Mouse (Mus musculus) neural tube, embryonic 13.5 days (tissue): ENCODE measurements around the gene Ank3. TPM values are rescaled to one million over a fixed set of nuclear protein-coding genes. Genes with fewer than 3 reads are reported as not detected.

Experiments
- ATAC-seq: fragments of 200-750 bp; cut with Nextera tagmentation; 2 replicates; pipeline ENCODE4 v1.8.0; 2017; ENCODE audit warnings: low read depth, mild to moderate bottlenecking, moderate TSS enrichment, moderate library complexity
- H3K27ac ChIP-seq: fragments of 300-500 bp; sonication (generic); replicated peaks from 2 replicates; pipeline ENCODE4 v1.5.1; 2015; ENCODE audit warnings: moderate library complexity, mild to moderate bottlenecking, inconsistent platforms
- H3K27me3 ChIP-seq: fragments of 300-500 bp; sonication (generic); 2 replicates; pipeline ENCODE4 v1.6.1; 2015; ENCODE audit warnings: mild to moderate bottlenecking, inconsistent platforms
- H3K36me3 ChIP-seq: fragments of 300-500 bp; sonication (generic); 2 replicates; pipeline ENCODE4 v1.6.1; 2015; ENCODE audit warnings: mild to moderate bottlenecking, inconsistent platforms
- H3K4me1 ChIP-seq: fragments of 300-500 bp; sonication (generic); replicated peaks from 2 replicates; pipeline ENCODE4 v1.6.1; 2015; ENCODE audit warnings: inconsistent platforms
- H3K4me2 ChIP-seq: fragments of 300-500 bp; sonication (generic); 2 replicates; pipeline ENCODE4 v1.6.1; 2015; ENCODE audit warnings: inconsistent platforms, mild to moderate bottlenecking, moderate library complexity
- H3K4me3 ChIP-seq: fragments of 300-500 bp; sonication (generic); 2 replicates; pipeline ENCODE4 v1.5.1; 2015; ENCODE audit warnings: mild to moderate bottlenecking, inconsistent platforms
- H3K9ac ChIP-seq: fragments of 300-500 bp; sonication (generic); 2 replicates; pipeline ENCODE4 v1.6.1; 2015; ENCODE audit warnings: moderate library complexity, mild to moderate bottlenecking, inconsistent platforms
- H3K9me3 ChIP-seq: fragments of 300-500 bp; sonication (generic); 2 replicates; pipeline ENCODE4 v1.6.1; 2016; ENCODE audit warnings: inconsistent platforms
- WGBS: fragments of 180-500 bp; shearing (Covaris S2); methylation state at CpG from one replicate; pipeline ENCODE4 v1.1.7; 2015; 5-methylcytosine and 5-hydroxymethylcytosine counted together
- polyA plus RNA-seq: library from polyadenylated mRNA; unstranded; fragments of >200 nt; fragmentation: Nextera tagmentation; extraction: Ambion mirVana; gene quantifications from 2 replicates; pipeline ENCODE4 v1.2.1, GENCODE M21; 2015

Ank3 gene
- polyA plus RNA-seq, 1 experiment from 2014 or later = 104 TPM

DNA sequence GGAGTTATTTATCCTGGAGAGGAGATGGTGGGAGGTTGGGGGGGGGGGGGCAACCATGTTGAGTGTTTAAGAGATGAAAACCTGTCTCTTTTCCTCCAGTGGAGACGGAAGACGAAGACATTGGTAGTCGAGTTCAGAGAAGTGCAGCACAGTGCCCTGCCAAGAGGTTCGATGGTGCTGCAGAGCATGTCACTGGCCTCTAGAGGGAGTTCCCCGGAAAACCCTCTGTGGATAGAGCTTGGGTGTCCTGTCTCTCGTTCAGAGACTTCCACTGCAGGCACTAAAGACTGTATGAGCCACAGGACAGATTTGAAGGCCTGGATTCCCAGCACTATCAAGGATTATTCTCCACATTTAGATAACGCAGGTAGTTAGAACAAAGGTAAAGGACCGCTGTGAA, 382.9 kb downstream of the Ank3 start:
- Histone ChIP-seq H3K4me1 (peaks cover 46% of the 10 kb centered on the region), H3K4me2 (no peak overlapping the region; the same call in 1 of the 2 replicates), H3K9me3 (no peaks in the 10 kb centered on the region), H3K4me3 (no peak overlapping the region), H3K27ac (no peak overlapping the region), H3K36me3 (no peaks in the 10 kb centered on the region), H3K27me3 (no peaks in the 10 kb centered on the region), H3K9ac (no peak overlapping the region)
- 21% methylated on average over 8 of the region's 8 CpGs for WGBS
- no peak for ATAC-seq

DNA sequence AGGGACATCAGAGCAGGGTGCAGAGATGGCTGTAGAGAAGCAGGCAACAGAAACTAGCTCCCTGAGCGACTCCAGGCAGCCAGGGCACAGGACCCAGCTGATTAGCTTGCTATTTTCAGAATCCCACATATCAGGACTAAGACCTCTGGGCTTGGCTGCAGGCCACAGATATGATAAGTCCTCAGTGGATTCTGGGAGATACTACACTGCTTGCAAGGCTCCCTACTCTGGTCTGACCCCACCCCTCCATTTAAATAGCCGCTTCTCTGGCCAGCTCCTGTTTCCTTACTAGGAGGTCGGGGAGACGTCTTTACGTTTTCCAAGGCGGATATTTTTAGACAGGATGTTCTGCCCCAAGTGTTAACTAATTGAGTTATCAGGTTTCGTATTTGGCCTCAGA, 386.7 kb downstream of the Ank3 start:
- Histone ChIP-seq H3K4me2 (no peak overlapping the region), H3K27ac (no peak overlapping the region), H3K9me3 (no peaks in the 10 kb centered on the region), H3K27me3 (no peaks in the 10 kb centered on the region), H3K36me3 (no peaks in the 10 kb centered on the region), H3K9ac (no peak overlapping the region), H3K4me3 (no peak overlapping the region), H3K4me1 (peaks cover 40% of the 10 kb centered on the region)
- 59% methylated on average over 7 of the region's 7 CpGs for WGBS
- ATAC-seq = no peak

DNA sequence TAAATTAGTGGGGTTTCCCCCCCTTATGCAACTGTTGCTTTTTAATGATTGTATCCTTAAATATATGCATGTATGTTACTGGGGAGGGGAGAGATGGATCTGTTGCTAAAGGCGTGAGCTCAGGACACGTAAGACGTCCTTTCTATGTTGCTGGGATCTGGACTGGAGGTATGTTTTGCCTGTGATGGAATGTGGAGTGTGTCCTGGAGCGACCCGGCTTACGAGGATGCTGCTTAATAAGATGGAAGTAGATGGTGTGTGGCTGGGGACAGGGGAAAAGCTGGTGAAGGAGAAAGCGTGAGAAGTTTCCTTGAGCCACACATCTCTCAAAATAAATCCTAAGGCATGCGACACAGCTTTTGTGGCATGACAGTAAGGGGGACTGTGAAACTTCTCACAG, 387.1 kb downstream of the Ank3 start:
- WGBS = 86% methylated on average over 8 of the region's 8 CpGs

DNA sequence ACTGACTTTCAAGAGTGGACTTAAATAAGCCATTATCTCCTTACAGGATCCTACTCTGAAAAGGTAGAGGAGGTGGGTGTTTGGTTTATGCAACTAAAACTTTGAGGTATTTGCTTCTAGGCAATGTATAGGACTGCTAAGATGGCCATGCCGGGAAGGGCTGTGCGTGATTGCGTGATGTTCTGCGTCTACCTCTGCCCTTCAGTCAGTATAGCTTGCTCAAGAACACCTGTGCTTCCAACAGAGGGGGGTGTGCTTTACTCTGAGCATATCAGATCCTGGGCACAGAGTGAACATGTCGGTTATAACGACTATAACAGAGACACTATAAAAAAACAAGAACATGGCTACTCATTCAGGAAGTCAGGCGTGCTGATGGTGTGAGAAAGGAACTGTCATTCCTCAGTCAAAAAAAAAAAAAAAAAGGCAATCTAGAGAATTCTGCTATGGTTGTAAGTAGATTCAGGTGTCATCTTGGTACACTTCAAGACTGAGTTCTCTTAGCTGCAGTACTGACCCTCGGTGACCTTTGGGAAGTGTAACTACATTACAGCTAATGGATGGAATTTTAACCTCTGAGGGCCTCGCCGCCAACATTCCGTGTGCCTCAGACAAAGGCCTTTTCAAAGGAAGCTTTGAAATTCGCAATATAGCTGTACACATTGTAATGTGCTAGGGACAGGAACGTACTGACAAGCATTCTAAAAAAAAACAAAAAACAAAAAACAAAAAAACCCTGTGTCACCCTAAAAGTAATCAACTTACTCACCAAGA, 387.8 kb downstream of the Ank3 start:
- H3K27ac ChIP-seq = no peak overlapping the region
- H3K4me2 ChIP-seq = no peak overlapping the region
- no peak for ATAC-seq
- no peaks in the 10 kb centered on the region for H3K9me3 ChIP-seq
- no peaks in the 10 kb centered on the region for H3K27me3 ChIP-seq
- WGBS = 54% methylated on average over 13 of the region's 13 CpGs
- H3K4me1 ChIP-seq = peaks cover 46% of the 10 kb centered on the region
- no peak overlapping the region for H3K4me3 ChIP-seq
- no peak overlapping the region for H3K9ac ChIP-seq
- no peaks in the 10 kb centered on the region for H3K36me3 ChIP-seq

More for the DNA sequence above, 387.1 kb downstream of the Ank3 start:
- no peak overlapping the region for H3K9ac ChIP-seq
- no peak overlapping the region for H3K4me3 ChIP-seq
- H3K4me2 ChIP-seq = no peak overlapping the region
- H3K27me3 ChIP-seq = no peaks in the 10 kb centered on the region
- ATAC-seq = no peak
- H3K9me3 ChIP-seq = no peaks in the 10 kb centered on the region
- no peak overlapping the region for H3K27ac ChIP-seq
- H3K36me3 ChIP-seq = no peaks in the 10 kb centered on the region
- peaks cover 43% of the 10 kb centered on the region for H3K4me1 ChIP-seq

DNA sequence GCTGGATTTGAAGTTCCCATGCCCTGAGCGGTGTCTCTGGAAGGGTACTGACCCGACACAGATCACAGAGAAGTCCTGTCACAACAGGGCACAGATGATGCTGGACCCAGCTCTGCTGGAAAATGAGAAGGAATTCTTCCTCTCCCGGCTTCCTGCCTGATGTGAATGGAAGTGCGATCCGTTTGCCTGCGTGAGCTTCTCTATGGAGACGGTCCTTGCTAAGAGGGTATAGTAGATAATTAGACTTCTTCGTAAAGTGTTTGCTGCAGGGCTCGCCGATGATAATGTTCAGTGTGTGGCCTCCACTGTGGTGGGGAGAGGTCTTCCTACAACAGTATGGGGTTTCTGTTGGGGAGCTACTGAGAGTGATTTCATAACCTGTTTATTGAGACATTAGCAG, 388.8 kb downstream of the Ank3 start:
- H3K4me3 ChIP-seq = no peak overlapping the region
- peaks cover 47% of the 10 kb centered on the region for H3K4me1 ChIP-seq
- no peaks in the 10 kb centered on the region for H3K27me3 ChIP-seq
- H3K9me3 ChIP-seq = no peaks in the 10 kb centered on the region
- H3K4me2 ChIP-seq = peak overlapping the region; percentile 34; the same call in 1 of the 2 replicates
- no peaks in the 10 kb centered on the region for H3K36me3 ChIP-seq
- WGBS = 42% methylated on average over 10 of the region's 10 CpGs
- ATAC-seq = no peak
- no peak overlapping the region; the same call in 1 of the 2 replicates for H3K9ac ChIP-seq
- peak overlapping the region; percentile 57 for H3K27ac ChIP-seq

DNA sequence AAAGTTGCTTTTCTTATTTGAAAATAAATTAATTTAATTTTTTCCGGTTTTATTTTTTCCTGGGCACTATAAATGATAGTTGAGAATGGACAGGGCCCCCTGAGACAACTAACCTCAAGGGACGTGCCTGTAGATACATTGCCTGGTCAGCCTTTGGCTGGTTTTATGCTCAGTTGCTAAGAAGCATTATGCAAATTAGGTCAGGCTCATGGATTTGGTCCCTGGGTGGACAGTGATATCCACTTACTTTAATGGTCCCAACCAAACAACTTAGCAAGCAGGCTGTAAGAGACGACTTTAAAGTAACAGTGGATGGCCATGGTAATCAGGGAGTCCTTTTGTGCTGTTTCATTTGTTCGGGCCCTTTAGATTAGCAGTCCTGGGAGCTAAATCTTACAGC, 392.0 kb downstream of the Ank3 start:
- WGBS = 48% methylated on average over 4 of the region's 4 CpGs
- Histone ChIP-seq H3K4me2 (no peak overlapping the region), H3K27me3 (no peaks in the 10 kb centered on the region), H3K9ac (no peak overlapping the region), H3K4me1 (peaks cover 46% of the 10 kb centered on the region), H3K27ac (no peak overlapping the region), H3K9me3 (no peaks in the 10 kb centered on the region), H3K36me3 (no peaks in the 10 kb centered on the region), H3K4me3 (no peak overlapping the region)
- no peak for ATAC-seq

DNA sequence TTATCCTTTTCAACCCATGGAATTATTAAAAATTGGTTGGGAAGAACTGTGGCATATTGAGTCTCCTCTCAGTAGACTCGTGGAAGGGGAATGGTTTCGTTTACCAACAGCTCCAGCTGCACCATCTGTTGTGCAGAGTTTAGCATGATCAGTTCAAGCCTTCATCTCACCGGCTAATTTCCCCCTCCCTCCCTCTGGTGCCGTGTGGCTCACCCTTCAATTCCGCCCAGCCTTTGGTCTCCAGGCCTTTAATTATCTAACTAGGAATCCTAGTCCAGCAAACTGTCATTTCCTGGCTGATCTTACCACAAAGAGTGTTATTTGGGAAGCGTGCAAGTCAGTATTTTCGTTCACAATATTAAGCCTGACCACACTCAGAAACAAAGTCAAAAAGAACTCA, 393.4 kb downstream of the Ank3 start:
- H3K4me3 ChIP-seq = no peak overlapping the region
- H3K27ac ChIP-seq = no peak overlapping the region
- ATAC-seq = no peak
- H3K9me3 ChIP-seq = no peaks in the 10 kb centered on the region
- H3K27me3 ChIP-seq = no peaks in the 10 kb centered on the region
- WGBS = 68% methylated on average over 7 of the region's 7 CpGs
- H3K4me2 ChIP-seq = no peak overlapping the region
- peaks cover 46% of the 10 kb centered on the region for H3K4me1 ChIP-seq
- no peak overlapping the region for H3K9ac ChIP-seq
- no peaks in the 10 kb centered on the region for H3K36me3 ChIP-seq

DNA sequence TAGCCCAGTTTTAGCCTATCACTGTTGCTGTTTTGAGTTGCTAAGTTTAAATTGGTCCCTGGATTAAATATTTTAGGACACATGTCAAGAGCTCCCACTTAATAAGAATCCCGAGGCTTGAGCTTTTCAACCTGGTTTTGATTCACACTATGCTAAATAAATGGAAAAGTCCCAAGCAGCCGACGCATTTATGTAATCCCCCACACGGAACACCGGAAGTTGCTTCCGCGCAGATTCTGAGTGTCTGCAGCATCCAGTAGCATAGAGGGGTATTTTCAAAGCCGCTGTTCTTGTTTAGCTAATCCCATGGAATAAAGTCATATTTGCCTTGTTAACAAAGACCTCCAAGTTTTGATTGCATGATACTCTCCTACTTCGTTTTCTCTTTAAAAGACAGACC, 393.8 kb downstream of the Ank3 start:
- Histone ChIP-seq H3K9me3 (no peaks in the 10 kb centered on the region), H3K27me3 (no peaks in the 10 kb centered on the region), H3K4me3 (no peak overlapping the region), H3K36me3 (no peaks in the 10 kb centered on the region), H3K27ac (0 out of 2 replicates have a peak overlapping the region, but pooled peaks have one; percentile 9), H3K4me2 (no peak overlapping the region), H3K9ac (no peak overlapping the region), H3K4me1 (peaks cover 43% of the 10 kb centered on the region)
- 94% methylated on average over 9 of the region's 9 CpGs for WGBS
- ATAC-seq = no peak

DNA sequence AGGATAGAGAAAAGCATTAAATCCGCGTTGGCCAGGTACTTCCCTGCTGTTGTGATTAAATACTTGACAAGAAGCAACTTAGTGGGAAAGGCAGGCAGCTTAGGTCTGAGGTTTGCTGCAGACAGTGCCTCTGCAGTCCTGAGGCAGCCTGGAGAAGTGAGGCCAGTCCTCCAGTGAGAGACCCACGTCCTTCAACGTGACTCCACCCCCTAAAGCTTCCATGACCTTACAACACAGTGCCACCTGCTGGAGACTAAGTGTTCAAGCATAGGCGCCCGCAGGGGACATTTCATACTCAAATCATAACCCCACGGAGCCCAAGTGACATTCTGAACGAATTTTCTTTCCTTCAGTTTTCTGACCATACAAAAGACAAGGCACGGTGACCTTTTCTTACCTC, 394.5 kb downstream of the Ank3 start:
- no peak overlapping the region for H3K9ac ChIP-seq
- WGBS = 35% methylated on average over 9 of the region's 9 CpGs
- H3K9me3 ChIP-seq = no peaks in the 10 kb centered on the region
- H3K36me3 ChIP-seq = no peaks in the 10 kb centered on the region
- peaks cover 44% of the 10 kb centered on the region for H3K4me1 ChIP-seq
- no peak overlapping the region for H3K4me3 ChIP-seq
- no peaks in the 10 kb centered on the region for H3K27me3 ChIP-seq
- H3K27ac ChIP-seq = no peak overlapping the region
- ATAC-seq = no peak
- H3K4me2 ChIP-seq = no peak overlapping the region

DNA sequence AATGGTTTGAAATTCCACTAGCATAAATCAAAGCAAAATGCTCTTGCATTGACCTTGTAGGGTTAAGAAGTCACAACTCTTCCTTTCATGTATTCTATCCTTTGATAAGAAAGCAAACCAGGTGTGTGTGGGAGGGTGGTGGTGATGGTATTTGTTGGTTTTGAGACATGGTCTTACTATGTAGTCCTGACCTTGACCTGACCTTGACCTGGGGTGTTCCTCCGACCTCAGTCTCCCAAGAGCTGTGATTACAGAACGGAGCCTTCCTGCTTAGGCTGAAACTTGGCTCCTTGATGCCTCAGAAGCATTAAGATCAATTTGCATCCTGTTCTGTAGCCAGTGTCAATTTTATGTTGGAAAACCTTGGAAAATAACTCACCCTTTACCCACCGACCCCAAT, 397.1 kb downstream of the Ank3 start:
- no peaks in the 10 kb centered on the region for H3K27me3 ChIP-seq
- no peaks in the 10 kb centered on the region for H3K36me3 ChIP-seq
- no peak overlapping the region for H3K4me2 ChIP-seq
- no peak overlapping the region for H3K4me3 ChIP-seq
- H3K9ac ChIP-seq = no peak overlapping the region
- H3K4me1 ChIP-seq = peaks cover 44% of the 10 kb centered on the region
- H3K27ac ChIP-seq = peak overlapping the region; percentile 64; the same call in 1 of the 2 replicates
- WGBS = 81% methylated on average over 3 of the region's 3 CpGs
- no peaks in the 10 kb centered on the region for H3K9me3 ChIP-seq
- no peak for ATAC-seq

DNA sequence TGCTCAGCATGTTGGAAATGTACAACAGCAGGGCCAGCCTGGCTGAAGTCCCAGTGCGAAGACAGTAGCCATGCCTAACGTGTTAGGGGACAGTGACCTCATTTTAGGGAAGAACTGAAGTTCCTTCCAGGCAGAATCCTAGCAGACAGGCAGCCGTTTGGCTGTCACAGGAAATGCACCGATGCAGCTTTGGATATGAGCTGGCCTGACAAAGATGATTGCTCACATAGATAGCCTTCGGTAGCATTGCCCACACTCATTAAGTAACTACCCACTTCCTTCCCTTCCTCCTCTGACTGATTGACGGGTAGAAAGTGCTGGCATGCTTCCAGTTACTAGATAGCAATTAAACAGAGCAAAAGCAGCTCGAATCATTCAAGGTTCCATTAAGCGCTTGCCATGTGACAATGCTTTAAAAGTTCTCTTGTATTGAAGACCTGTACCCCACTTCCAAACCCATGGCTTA, 397.9 kb downstream of the Ank3 start:
- Histone ChIP-seq H3K4me2 (no peak overlapping the region), H3K9ac (no peak overlapping the region), H3K36me3 (no peaks in the 10 kb centered on the region), H3K4me1 (peaks cover 41% of the 10 kb centered on the region), H3K27ac (peak overlapping the region; percentile 64), H3K4me3 (no peak overlapping the region), H3K9me3 (no peaks in the 10 kb centered on the region), H3K27me3 (no peaks in the 10 kb centered on the region)
- 65% methylated on average over 8 of the region's 8 CpGs for WGBS
- no peak for ATAC-seq

DNA sequence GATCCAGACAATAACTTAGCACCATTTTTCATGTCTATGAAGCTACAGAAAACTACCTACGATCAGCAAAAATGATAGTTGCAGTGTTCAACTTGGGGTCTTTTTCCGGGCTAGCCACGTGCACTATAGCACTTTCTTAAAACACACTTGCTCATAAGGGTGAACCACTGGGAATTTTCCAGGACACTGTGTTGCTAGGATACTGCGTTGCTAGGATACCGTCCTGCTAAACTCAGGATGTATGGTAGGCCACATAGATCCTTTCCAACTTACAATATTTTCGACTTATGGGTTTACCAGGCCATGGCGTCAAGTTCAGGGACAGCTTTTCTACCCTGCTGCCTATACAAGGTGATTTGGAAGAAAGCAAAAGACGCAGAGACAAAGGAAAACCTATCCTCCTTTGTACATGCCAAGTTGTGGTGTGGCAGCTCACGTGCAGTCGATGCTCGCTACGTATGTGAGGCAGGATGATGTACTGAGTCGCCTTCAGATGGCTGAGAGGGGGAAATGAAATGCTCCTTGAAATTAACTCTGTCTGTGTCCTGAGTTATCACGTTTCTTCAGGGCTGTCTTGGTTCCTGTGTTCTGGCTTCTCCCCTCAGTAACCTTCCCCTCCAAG, 404.7 kb downstream of the Ank3 start:
- H3K9me3 ChIP-seq = no peaks in the 10 kb centered on the region
- ATAC-seq = peak; percentile 77; the same call in 1 of the 2 replicates
- no peaks in the 10 kb centered on the region for H3K27me3 ChIP-seq
- peak overlapping the region; percentile 11; the same call in 1 of the 2 replicates for H3K4me2 ChIP-seq
- WGBS = 59% methylated on average over 14 of the region's 14 CpGs
- H3K4me3 ChIP-seq = no peak overlapping the region
- H3K27ac ChIP-seq = peak overlapping the region; percentile 71
- peaks cover under 1% of the 10 kb centered on the region; the same call in 1 of the 2 replicates for H3K36me3 ChIP-seq
- H3K9ac ChIP-seq = peak overlapping the region; percentile 32
- H3K4me1 ChIP-seq = peaks cover 44% of the 10 kb centered on the region
